Mouse (Mus musculus) layer of hippocampus, adult 8-10 months (tissue): Measurements from ENCODE around the gene Cdyl. TPM values are rescaled to one million over a fixed set of nuclear protein-coding genes. Genes with fewer than 3 reads are reported as not detected.
A peak's percentile ranks its signal among the peaks of the same experiment; 100 is the strongest.
"Not testable (repeated sequence)": the region's sequence is repeated elsewhere in the genome, so short reads cannot be mapped to it uniquely, and the experiment has no call there.

Source experiments
- DNase-seq, 2 experiments: peaks; one replicate each; pipeline ENCODE4 v3.0.0; 2022; ENCODE audit warnings: low spot score in 2 of 2
- total RNA-seq, 4 experiments: library from RNA; stranded (reverse); gene quantifications; 2 replicates each; pipeline ENCODE4 v1.2.4; 2022

The Cdyl gene
- total RNA-seq, 4 experiments from 2014 or later, result 19.3 to 33.4 (median 25.7) TPM

DNA sequence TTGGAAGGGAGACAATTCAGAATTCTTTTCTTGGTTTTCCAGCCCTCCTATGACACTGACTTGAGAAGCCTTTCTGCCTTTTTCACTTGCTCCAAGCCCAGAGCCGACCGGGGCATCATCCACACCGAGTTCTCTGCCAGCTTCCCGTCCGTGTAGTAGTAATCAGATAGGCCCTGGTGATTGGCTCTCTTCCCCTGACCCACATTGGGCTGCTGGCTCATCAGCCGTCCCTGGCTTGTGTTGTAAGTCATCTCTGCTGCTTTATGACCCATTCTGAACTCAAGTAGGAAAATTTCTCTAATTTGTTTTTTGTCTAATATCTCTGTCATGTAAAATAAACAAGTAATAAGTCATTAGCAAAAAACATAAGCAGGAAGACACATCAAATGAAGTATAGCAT, 173.0 kb downstream of the Cdyl start:
- DNase-seq, result no peak

DNA sequence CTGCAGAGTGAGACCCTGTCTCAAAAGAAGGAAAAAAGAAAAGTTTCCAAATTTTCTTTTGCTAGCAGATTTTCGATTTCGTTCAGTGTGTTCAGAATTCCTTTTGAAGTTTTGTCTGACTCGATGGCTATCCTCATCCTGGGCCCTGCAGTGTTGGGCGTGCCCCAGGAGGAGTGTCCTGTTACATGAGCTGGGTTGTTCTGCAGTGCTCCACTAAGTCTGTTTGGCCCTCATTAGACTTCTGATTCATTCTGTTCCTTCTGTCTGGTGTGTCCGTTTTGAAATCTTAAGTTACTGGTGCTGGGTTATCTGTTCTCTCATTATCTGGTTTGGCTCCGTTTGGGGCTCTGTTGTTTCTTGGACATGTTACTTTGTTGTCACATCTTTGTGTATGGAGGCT, 174.3 kb downstream of the Cdyl start:
- no peak for DNase-seq

DNA sequence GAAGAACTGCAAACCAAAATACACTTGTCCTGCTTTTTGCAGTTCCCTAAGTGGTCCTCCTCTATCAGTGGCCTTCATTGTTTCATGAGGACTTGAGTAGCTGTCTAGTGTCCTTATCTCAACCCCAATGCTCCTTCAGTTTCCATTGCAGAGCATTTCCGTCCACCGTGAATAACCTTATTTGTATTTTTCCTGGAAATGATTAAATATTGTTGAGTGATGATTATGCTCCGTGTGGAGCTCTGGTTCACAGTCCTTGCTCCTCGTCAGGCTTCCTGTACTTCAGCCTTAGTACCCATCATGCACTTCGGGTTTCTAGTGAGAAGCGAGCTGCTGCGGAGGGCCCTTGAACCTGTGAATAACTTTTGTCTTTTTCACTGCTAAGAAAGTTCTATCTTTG, 176.0 kb downstream of the Cdyl start:
- no peak for DNase-seq

DNA sequence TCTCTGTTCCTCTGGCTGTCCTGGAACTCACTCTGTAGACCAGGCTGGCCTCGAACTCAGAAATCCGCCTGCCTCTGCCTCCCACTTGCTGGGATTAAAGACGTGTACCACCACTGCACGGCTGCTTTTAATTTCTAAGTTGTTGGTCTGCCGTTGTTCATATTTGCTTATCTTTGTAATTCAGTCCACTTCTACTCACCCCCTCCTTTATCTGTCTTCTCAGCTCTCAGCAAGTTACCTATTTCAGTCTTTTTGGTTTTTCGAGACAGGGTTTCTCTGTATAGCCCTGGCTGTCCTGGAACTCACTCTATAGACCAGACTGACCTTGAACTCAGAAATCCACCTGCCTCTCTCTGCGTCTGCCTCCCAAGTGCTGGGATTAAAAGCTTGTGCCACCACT, 176.9 kb downstream of the Cdyl start:
- not testable (repeated sequence) for DNase-seq

DNA sequence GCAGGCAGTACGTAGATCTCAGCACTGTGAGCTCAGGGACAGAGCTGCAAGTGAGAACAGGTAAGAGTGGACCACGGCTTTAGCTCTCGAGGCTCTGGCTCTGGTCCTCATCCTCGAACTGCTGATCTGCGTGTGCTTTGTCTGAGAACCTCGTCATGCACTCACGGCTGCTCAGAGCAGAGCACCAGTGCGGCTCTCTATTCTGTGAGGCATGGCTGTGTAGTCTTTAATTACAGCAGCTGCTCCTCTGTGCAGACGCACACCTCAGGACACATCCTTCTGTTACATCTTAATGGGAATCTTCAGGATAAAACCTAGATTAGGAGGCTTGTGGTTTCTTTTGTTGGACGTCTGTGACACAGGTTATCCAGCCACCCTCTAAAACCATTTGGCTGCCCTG, 180.5 kb downstream of the Cdyl start:
- DNase-seq, result no peak

DNA sequence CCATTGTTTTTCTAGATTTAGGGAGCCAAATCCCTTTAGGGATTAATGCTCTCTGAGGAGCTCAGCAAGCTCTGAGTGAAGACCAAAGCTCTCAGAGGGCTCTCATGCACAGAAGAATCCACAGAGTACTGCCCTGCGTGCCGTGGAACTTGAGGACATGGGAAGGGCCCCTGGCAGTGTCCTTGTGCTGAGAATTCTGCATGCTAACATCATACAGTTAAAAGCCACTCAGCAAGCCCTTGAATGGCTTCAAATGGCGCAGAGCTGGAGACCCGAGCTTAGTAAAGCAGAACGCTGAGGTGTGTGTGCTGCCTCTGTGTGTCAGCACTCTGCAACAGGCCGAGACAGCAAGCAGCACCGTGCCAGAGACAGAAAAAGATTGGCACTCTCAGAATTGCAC, 183.8 kb downstream of the Cdyl start:
- no peak for DNase-seq

DNA sequence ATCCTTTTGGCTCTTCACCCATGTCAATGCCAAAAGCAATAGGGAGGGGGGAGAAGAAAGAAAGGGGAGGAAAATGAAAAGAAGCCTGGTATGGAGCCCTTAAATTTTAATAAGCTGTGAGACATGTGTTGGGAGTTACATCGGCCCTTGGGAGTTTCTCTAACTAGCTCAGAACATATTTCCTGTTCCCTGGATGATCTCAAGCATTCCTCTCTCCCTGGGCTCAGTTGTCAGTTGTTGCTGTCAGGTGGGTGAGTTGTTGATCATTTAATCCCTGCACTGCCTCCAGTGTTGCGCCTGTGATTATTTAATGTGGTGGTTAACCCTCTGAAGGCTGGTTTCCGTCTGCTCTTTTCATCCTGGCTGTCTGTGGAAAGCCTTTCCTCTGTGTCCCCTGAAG, 185.7 kb downstream of the Cdyl start:
- DNase-seq, result no peak

DNA sequence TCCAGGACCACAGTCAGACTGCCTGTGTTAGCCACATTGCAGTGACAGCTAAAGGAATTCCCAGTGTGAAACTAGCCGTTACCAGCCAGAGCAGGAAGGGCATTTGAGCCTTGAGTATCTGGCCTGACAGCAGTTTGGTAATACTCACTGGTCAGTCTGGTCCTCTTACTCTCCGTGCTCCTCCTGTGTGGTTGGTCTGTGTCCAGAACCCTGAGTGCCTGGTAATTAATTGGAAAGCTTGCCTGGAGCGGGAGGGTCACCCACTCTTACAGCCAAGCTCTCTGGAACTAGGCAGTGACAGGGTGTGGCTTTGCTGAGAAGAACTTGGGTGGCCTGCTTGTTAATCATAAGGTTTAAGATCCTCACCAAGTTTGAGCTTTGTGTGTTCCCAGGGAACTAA, 189.1 kb downstream of the Cdyl start:
- DNase-seq, result no peak

DNA sequence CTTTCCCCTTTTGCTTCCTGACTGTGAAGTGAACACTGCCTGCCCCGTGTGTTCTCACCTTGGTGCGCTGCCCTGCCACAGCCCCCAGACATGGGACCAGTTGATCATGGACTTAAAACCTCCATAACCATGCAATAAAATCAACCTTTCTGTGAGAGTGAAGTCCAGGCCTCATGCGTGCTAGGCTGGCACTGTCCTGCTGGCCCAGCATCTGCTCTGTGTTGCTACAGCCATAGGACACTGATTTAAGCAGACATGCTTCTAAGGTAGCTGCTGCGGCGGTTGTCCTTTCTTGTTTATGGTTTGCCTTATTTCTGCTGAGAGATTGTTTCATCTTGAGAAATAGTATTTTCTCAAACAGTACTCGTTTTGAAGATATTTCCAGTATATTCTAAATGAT, 191.9 kb downstream of the Cdyl start:
- DNase-seq, result no peak

DNA sequence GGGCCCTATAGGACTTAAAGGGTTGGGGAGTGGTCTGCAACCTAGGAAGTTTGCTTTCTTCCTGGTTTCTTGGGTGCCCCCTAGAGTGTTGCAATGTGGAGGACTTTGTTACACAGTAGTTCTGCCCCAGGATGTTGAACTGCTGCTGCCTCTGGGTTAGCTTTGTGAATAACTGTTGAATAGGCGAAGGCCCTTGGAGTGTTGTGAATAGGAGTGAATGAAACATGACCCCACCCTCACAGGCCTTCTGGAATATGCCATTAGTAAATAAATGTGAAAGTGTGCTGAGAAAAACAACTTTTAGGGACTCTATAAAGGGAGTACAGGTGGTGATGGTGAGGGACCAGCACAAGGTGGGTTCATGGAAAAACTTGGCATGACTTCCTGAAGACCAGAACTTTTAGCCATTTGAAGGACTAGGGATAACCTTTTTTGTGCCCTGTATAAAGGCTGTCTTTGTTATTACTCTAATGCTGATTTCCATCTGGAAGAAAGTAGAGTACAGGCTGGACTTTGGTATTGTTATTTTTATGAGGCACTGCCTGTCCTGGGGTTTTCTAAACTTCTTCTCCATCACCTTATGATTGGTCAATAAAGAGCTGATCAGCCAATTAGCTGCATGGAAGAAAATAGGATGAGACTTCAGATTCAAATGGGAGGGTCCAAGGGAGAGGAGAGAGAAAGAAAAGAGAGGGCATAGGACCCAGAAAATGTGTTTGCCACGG, 193.4 kb downstream of the Cdyl start:
- no peak for DNase-seq

DNA sequence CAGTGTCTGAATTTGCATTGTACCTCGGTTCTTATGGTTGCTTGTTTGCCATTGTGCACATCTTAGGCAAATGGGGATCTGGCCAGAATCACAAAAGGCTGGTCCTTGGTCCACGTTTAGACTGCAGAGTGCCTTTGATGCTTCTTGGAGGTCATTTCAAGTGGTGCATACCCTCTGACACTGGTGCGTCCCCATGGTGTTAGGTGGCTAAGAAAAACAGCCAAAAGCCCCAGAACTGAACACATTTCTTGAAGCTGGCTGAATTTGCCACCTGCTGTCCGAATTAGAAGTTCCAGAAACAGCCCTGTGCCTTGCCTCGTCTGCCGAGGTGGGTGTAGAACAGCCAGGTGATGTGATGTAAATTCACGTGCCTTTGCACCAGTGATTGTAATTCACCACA, 197.9 kb downstream of the Cdyl start:
- no peak for DNase-seq

DNA sequence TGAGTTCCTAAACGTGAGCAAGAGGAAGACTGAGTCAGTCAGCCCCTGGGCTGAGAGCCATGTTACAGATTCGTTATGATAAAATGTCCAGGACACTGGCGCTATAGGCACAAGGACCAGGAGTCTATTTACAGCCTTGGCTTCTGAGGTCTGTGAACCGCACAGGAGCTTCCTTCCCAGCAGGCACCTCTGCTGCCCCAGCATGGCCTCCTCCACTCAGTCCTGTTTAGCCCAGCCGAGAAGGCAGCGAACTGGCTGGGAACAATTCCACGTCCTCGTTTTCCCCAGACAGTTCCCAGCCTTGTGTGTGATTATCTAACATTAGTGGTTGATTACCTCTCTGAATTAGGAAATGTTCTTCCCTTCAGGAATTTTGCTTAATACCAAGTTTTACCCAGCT, 201.3 kb downstream of the Cdyl start:
- no peak for DNase-seq

DNA sequence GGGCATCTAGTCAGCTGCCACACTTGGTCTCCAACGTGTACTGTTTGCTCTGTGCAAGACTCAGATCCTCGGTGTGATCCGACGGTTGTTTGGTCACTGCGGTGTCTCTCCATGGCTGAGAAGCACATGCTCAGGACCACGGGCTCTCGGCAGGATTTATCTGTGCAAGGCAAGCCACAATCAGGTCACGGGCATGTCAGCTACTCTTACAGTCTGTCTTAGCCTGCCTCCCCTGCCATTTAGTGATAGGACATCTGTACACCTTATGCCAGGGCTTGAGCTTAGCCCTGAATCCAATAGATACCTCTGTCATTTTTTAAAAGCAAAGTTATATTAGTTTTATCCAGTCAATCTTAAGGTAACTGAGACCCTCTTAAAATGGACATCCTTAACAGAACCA, 211.0 kb downstream of the Cdyl start:
- DNase-seq, result no peak

DNA sequence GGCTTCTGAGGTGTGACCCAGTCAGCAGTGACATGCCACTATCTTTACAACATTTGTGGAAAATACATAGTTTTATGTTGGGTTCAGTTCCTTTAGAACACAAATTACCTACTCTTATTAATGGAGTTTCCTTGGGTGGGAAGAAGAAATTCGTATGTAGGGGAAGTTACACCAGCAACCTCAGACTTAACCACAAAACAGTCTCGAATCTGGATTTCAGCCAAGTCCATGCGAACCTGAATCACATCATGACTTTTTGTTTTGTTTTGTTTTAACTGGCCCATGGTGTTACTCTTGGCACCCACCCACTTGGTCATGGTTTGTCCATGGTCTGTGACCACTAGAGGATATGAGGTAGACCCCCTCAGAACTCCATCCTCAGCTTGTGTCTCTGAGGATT, 211.5 kb downstream of the Cdyl start:
- no peak for DNase-seq

DNA sequence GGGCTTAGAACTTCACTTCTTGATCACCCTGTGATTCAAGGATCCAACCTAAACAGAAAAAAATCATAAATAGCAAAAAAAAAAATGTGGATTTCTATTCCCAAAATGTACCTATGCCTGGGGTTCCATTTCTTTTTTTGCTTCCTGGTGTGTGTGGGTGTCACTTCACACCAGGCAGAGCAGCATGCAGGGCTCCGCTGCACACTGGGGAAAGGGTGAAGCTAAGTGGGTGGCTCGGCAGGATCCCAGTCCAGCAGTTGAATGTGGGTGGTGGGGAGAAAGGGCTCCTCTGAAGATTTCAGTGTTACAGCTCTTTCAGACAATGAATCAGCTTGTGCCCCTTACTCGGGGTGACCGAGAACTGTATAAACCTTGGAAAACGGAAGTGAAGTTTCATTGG, 215.8 kb downstream of the Cdyl start:
- DNase-seq, result no peak

DNA sequence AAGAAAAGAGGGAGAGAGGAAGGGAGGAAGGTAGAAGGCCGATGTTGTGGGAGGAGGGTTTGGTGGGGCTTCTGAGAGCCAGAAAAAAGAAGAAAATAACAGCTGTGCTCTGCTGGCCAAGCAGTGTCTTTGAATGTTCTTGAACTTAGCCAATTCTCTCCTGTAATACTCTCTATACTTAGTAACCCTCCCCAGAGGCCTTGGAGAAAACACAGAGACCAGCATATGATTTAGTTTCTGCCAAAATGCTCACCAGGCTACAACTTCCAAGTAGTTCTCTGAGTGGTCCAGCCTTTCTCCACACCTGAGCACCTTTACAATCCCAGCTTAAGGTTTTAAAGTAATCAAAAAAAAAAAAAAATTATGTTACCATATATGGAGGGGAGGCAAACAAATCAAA, 218.6 kb downstream of the Cdyl start:
- no peak for DNase-seq

DNA sequence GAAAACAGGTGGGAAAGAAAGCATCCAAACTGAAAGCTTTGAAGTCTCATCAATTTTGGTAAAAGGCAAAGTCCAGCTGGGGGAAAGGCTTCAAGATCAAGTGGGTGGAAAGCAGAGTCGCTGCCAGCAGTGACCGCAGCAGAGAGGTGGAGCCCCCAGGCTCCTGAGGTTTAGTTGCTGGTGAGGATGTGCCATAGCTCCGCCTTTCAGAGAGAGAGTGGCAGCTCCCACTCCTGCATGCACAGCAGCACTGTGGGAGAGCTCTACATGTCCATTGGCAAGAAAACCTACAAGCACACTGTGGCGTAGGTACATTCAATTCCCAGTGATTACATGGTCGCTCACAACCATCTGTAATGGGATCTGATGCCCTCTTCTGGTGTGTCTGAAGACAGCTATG, 219.4 kb downstream of the Cdyl start:
- no peak for DNase-seq

DNA sequence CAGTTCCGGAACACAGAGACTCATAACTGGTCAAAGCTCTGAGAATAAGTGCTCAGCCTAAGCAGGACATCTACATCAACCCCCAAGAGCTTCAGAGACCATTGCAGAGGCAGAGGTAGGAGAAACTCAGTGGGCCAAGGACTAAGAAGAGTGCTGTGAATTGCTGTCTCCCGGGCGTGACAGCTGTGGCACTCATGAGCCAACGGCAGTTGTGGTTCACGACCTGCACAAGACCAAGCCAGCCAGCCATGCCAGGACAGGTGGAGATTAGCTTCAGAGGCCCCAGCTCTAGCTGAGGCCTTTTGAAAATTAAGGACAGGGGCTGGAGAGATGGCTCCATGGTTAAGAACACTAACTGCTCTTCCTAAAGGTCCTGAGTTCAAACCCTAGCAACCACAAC, 219.9 kb downstream of the Cdyl start:
- no peak for DNase-seq

DNA sequence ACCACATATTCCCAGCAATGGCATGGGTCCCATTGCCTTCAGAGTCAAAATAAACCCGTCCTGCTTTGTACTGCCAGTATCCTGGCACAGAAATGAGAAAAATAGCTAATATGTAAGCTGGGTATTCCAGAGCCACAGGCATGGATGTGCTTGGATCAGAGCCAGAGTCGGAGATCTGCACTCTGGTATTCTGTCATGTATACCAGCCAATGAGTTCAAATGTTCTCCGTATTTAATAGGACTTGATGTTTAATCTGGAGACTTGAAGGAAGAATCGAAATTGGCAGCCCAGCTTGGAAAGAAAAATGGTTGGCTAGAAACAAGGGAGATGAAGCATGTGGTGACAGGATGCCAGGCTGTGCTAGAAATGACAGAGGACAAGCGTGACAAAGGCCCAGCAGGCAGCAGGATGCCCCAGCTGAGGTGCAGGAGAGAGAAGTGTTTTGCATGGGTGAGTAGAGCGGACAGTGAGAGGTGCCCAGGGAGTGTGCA, 221.0 kb downstream of the Cdyl start:
- DNase-seq, result peak in 1 of 2 experiments; percentile 10

DNA sequence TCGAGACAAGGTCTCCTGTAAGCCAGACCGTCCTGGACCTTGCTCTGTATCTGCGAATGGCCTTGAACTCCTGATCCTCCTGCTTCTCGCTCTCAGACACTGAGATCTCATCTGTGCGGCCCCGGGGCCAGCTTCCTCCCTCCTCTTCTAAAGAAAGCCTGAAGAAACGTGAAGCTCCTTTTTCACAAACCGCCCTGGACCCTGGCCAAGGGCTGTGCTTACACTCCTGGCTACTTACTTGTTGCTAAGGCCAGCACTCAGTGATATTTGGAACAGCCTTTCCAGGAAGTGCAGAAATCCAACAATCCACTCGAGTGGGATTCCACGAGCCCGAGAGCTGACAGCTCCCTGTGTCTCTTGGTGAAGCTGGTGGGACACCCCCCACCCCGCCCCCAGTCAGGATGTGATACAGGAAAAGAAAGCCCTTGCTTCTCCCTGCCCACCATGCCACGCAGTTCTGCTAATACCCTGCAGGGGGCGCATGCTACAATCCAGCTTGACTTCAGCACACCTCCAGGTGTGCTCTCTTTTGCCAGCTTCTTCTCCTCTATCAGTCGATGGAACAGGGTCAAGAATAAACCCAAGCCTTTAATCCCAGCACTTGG, 226.6 kb downstream of the Cdyl start:
- peak in 1 of 2 experiments; percentile 9 for DNase-seq

DNA sequence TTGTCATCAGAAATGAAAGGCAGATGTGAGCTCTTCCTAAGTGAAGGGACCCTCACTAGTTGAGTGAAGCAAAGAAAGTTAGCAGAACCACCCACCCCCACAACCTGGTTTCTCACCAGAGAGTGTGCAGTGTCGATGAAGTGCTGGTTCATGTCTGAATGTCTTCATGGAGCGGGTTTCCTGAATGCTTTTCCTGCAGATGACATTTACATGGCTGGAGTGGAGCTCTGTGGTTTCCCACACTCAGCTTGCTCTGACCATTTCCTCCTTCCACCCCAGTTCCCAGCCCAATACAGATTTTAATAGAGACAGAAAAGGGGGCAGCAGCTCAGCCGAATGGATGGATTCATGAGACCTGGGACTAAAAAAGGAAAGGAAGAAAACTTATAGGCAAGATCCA, 233.2 kb downstream of the Cdyl start:
- no peak for DNase-seq

DNA sequence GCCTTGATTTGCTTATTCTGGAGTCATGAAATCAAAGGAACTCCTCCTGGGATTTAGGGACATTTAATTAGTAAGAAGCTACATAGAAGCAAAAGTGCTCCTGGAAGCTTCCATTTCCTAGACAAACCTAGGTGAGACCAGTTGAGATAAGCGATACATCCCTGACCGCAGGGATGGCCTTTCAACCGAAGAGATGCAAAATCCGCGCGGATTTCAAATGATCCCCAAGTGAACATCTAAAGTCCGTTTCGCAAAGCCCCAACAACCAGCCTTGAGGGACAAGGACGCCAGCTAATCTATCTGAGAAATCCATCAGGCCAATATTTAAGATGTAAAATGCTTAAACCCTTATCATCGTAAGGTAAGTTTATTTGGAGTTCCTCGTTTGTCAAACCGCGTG, 245.7 kb downstream of the Cdyl start:
- peak in 1 of 2 experiments; percentile 4 for DNase-seq

DNA sequence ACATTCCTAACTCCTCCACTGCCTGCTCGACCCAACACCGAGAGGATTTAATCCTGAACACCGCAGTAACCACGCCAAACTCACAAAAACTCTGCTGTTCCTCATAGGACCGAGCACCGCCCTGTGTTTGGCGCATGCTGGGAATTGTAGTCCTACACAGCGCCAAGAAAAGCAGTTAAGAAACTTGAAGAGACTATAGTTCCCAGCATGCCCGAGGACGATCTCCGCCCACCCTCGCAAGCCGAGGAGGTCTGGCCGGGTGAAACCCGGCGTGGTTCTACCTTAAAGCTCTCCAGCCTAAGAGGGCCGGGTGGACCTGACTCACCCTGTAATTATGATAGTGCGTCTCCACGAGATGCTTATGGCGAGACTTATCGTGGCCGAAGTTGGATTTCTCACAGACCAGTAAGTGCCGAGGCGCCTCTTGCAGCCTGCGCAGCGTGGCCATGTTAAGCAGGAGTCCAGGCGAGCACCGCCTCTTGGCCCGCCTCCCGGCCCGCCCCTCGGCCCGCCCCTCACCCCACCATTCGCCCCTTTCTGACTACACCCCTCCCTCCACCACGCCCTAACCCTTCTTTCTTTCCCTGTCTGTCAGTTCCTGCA, 246.3 kb downstream of the Cdyl start, which contains the start of gene Rpp40:
Gene Rpp40 (minus strand): TSS at position 481 of the 603 bp plus-strand sequence.
- peak; percentile 90 to 93 for DNase-seq
